Mouse (Mus musculus): ENCODE results near the gene Chd6. TPM values are rescaled to one million over a fixed set of nuclear protein-coding genes. Genes with fewer than 3 reads are reported as not detected.
A peak's percentile ranks its signal among the peaks of the same experiment; 100 is the strongest.

Chd6 gene
- total and polyA plus RNA-seq, 3 experiments = 10.8 to 19.7 (median 14.0) TPM

- in situ Hi-C loops (cut with MboI; ENCODE audit: low pct_ligation_motif_present, low pct_unique_long_range_greater_than_20kb, low sequenced_read_pairs) (no loop called here), dilution Hi-C loops (cut with MboI; ENCODE audit: extremely low pct_ligation_motif_present, extremely low pct_unique_long_range_greater_than_20kb, low sequenced_read_pairs) (no loop called here)
- Histone ChIP-seq H3K27ac (ENCODE audit: insufficient read depth, low read depth) (no peak overlapping the region), H3K79me2 (replicated peaks; ENCODE audit: control insufficient read depth, extremely low read depth, insufficient read depth, poor library complexity, severe bottlenecking) (peaks cover 14% of the 10 kb centered on the region), H3K4me1 (ENCODE audit: control insufficient read depth in 1 of 2, insufficient read depth in 2 of 2) (peaks cover 0 to 22% of the 10 kb centered on the region in 2 experiments; a peak in 2 of 4 replicates), H3K27me3 (replicated peaks) (no peaks in the 10 kb centered on the region), H3K36me3 (replicated peaks in 1 of 2; ENCODE audit: control insufficient read depth in 1 of 2, insufficient read depth in 1 of 2, low read length in 1 of 2) (peaks cover 5 to 23% of the 10 kb centered on the region in 2 experiments), H3K4me3 (replicated peaks in 1 of 3; ENCODE audit: low read depth in 2 of 3, low read length in 2 of 3, poor library complexity in 1 of 3) (no peak overlapping the region), H3K4me2 (ENCODE audit: insufficient read depth, low read depth, poor library complexity, severe bottlenecking) (no peak overlapping the region), H3K9ac (ENCODE audit: insufficient read depth, low read depth) (no peak overlapping the region), H3K9me3 (replicated peaks; ENCODE audit: low read length) (no peaks in the 10 kb centered on the region)
- DNase-seq (ENCODE audit: extremely low read depth) = no peak
- TF ChIP-seq JUN (IDR thresholded peaks at IDR 0.05; ENCODE audit: insufficient read depth, low read depth, low read length) = no peak
Observed at GRCm38 (mm10) chr2:161090746-161091405, 18.0 kb downstream of the Chd6 start.

GRCm38 (mm10) chr2:161090200-161090599 lies 18.7 kb downstream of the Chd6 start:
- DNase-seq (ENCODE audit: extremely low read depth) = peak; percentile 60
- H3K36me3 ChIP-seq (replicated peaks in 1 of 2; ENCODE audit: control insufficient read depth in 1 of 2, insufficient read depth in 1 of 2, low read length in 1 of 2) = peaks cover 5 to 21% of the 10 kb centered on the region in 2 experiments
- TF ChIP-seq TCF12 (IDR thresholded peaks at IDR 0.05; ENCODE audit: low read depth, low read length) (no peak), SIN3A (IDR thresholded peaks at IDR 0.05; ENCODE audit: low read length) (no peak), CTCF (conservative IDR thresholded peaks at IDR 0.05 in 1 of 2, IDR thresholded peaks at IDR 0.05 in 1 of 2; ENCODE audit: low read depth in 2 of 2, low read length in 2 of 2) (peak in 1 of 2 experiments; percentile 66; a peak in 3 of 4 replicates), JUND (conservative IDR thresholded peaks at IDR 0.05; ENCODE audit: low read depth, low read length) (no peak), MXI1 (IDR thresholded peaks at IDR 0.05; ENCODE audit: low read depth, low read length) (no peak), RAD21 (IDR thresholded peaks at IDR 0.05; ENCODE audit: low read depth, low read length) (peak; percentile 74), NELFE (IDR thresholded peaks at IDR 0.05; ENCODE audit: low read depth, low read length) (no peak), SMC3 (IDR thresholded peaks at IDR 0.05; ENCODE audit: low read depth, low read length) (peak; percentile 48), CHD1 (IDR thresholded peaks at IDR 0.05; ENCODE audit: low read depth, low read length) (no peak), NRF1 (IDR thresholded peaks at IDR 0.05; ENCODE audit: low read depth, low read length) (no peak), PAX5 (IDR thresholded peaks at IDR 0.05; ENCODE audit: low read length) (no peak), MYC (IDR thresholded peaks at IDR 0.05; ENCODE audit: low read depth, low read length) (no peak), ETS1 (conservative IDR thresholded peaks at IDR 0.05; ENCODE audit: low read depth, low read length) (no peak)
- no peak overlapping the region for H3K4me3 ChIP-seq (replicated peaks in 1 of 3; ENCODE audit: low read depth in 2 of 3, low read length in 2 of 3, poor library complexity in 1 of 3)
- no peak overlapping the region for H3K4me2 ChIP-seq (ENCODE audit: insufficient read depth, low read depth, poor library complexity, severe bottlenecking)
- peaks cover 7% of the 10 kb centered on the region for H3K79me2 ChIP-seq (replicated peaks; ENCODE audit: control insufficient read depth, extremely low read depth, insufficient read depth, poor library complexity, severe bottlenecking)
- dilution Hi-C loops (cut with MboI; ENCODE audit: extremely low pct_ligation_motif_present, extremely low pct_unique_long_range_greater_than_20kb, low sequenced_read_pairs) (no loop called here), in situ Hi-C loops (cut with MboI; ENCODE audit: low pct_ligation_motif_present, low pct_unique_long_range_greater_than_20kb, low sequenced_read_pairs) (no loop called here)
- no peak overlapping the region for H3K9ac ChIP-seq (ENCODE audit: insufficient read depth, low read depth)
- no peaks in the 10 kb centered on the region for H3K27me3 ChIP-seq (replicated peaks)
- peaks cover 0 to 19% of the 10 kb centered on the region in 2 experiments; a peak in 2 of 4 replicates for H3K4me1 ChIP-seq (ENCODE audit: control insufficient read depth in 1 of 2, insufficient read depth in 2 of 2)
- H3K9me3 ChIP-seq (replicated peaks; ENCODE audit: low read length) = no peaks in the 10 kb centered on the region
- H3K27ac ChIP-seq (ENCODE audit: insufficient read depth, low read depth) = no peak overlapping the region
